Mouse (Mus musculus) lung, postnatal 14 days (tissue): Measurements from ENCODE around the gene Cpsf7.
A peak's percentile ranks its signal among the peaks of the same experiment; 100 is the strongest.

Source experiments
- DNase-seq: peaks from one replicate; pipeline ENCODE4 v3.0.0; 2021

Gene Cpsf7

DNA sequence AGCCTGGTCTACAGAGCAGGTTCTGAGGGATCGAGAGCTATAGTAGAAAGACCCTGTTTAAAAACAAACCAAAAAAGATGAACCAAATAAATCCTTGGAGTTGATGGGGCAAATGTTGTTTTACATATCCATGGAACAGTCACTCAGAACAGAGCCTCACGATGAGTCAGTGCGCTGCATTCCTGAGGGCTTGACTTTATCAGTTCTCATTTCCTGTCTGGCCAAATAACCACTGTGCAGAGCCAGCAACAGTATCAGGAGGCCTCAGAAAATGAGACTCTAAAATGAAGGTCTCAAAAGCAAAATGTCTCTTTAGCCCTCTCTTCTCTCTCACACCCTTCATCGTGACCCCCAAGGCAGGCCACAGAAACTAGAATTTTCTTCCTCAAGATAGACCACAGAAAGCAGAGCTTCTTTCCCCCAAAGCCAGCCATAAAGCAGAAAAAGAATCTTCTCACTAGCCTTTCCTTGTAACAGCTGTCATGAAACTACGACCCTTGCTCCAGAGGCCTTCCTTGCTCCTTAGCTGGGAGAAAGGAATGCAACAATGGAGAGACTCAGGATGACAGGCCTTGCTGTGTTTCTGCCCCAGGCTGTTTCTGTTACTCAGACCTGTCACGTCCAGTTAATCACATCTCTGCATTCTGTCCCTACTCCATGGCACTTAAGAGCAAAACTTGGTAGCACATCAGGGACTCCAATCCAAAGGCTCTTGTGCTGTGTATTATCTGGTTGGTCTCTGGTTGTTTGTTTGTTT is 36.7 kb downstream of the Cpsf7 start:
- DNase-seq, result no peak

DNA sequence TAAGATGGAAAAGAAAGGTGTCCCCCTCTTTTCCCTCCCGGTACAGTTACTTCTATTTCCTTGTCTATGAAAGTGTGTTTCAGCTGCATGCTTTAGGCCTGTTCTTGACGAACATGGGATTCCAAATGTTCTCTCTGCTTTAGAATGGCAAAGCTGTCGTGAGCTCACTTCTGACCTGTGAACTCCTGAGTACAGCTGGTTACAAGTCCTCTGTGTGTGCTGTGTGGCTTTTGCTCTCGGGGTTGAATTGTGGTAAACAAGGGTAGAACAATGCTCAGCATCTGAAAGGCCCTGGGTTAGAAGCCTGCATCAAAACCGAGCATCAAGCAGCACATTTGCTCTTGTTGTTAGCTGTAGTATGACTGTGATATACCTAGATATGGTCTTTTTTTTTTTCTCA is 37.3 kb downstream of the Cpsf7 start:
- DNase-seq, result no peak

DNA sequence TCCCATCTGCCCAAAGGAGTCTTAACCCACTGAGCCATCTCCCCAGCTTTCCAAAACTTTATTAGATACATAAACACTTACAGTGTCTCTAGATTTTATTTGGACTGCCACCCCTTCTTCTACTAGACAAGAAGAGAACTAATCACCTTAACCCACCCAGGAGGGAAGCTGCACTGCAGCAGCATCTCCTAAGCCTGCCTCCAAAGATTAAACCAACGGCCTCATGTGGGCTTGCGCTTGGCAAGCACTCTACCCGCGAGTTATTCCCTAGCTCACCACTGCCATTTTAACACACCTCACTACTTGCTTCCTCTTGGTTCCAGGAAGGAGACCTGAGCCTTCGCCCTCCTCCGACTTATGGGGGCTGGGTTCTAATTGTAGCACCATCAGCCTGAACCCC is 39.2 kb downstream of the Cpsf7 start:
- DNase-seq, result no peak

DNA sequence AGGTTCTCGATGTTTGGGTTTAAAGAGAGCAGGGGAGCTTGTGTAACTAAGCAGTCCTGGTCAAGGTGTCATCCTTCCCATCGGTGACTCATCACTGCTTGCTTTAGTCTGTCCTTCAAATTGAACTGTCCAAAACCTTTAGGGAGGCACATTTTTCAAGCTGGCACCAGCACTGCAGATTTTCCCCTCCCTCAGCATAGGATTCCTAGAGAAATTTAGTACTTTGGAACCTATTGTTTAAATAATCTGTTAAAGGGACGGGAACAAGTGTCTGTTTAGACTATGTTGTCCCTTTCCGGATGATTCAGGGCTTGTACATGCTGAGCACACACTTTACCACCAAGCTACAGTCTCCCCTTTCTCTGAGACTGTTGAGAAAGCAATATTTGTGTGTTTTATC is 40.2 kb downstream of the Cpsf7 start:
- DNase-seq, result no peak

DNA sequence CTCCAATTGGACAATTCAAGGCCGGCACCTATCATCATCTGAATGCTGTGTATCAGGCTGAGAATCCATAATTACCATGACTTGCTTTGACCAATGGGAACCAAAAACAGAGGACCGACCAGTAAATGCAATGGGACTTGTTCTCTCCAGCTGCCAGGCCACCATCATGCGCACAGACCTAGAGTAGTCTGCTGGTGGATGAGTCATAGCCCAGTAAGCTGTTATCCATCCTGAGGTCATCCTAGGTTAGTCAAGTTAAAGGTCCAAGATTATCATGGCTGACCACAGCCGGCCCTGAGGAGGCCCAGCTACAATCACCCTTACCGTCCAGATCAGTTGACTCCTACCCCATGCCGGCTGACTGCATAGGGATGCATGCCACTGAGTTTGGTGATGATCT is 44.6 kb downstream of the Cpsf7 start:
- no peak for DNase-seq

DNA sequence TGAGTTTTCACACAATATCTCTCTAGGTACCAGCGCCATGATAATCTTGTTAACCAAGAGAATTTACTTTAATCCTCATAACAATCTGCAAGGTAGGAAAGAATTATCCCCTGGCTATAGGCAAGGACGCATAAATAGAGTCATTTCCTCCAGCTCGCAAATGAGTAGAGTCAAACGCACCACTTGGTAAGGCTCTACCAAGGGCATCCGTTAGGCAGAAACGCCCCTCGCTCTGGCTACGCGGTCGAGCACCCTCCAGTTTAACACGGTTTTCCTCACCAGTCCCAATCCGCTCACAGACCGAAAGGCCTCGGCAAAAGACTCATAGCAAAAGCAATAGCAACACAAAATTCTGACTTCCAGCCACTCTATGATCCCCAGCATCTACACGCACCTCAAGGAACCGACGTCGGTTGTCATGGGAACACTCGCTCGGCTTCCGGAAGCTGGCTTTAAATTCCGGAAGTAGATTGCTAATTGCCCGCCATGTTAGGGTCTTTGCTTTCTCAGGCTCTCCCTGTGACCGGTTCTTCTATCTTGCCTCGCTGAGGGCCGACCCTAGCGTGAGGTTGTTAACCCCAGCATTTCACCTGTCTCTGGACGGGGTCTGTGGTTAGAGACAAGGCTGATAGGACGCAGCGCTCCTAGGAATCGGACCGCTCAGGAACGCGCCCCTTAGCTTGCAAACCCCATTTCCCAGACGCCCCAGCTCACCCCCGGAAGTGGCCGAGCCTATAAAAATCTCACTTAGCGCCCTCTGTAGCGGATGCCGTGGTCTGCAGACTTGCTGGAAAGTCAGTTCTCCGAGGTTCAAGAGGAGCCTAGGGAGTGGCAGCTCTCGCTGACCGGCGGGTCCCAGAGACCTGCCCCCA is 51.9 kb downstream of the Cpsf7 start, which contains the start of the genes Cyb561a3 and Tmem138:
Cyb561a3 (plus strand) TSS at position 483 of the 872 bp plus-strand sequence.
Tmem138 (minus strand) TSS at position 673 of the 872 bp plus-strand sequence.
- DNase-seq, result peak; percentile 93

DNA sequence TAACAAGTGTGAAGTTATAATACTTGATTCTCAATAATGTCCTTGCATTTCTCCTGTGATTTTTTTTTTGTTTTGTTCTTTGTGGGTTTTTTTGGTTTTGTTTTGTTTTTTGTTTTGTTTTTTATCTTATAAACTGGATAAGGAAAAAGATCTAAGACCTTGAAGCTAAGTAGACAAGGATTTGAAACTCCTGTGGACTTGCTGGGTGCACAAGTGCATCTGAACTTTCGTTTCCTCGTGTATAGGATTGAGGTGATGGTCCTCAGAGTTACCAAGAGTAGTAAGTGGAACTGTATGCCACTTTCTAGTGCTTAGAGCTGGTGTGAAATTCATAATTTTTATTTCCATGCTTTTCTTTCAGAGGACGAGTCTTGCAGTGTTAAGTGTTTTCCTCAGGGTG is 55.0 kb downstream of the Cpsf7 start:
- no peak for DNase-seq

DNA sequence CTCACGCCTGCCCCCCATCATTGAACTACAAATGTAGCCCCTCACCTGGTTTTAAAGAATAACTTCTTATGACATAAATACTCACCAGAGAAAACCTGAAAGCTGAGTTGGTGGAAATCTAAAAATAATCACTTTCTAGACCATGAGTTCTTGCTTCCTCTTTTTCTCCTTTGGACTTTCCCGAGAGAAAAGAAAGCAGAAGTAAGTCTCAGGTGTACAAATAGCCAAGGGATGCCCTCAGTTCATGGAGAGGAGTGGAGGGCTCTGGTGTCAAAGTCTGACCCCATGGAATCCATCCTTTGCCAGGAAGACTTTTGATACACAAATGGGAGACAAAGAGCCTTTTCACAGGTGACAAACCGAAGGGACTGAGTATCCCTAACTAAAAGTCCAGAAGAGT is 55.7 kb downstream of the Cpsf7 start:
- DNase-seq, result no peak

DNA sequence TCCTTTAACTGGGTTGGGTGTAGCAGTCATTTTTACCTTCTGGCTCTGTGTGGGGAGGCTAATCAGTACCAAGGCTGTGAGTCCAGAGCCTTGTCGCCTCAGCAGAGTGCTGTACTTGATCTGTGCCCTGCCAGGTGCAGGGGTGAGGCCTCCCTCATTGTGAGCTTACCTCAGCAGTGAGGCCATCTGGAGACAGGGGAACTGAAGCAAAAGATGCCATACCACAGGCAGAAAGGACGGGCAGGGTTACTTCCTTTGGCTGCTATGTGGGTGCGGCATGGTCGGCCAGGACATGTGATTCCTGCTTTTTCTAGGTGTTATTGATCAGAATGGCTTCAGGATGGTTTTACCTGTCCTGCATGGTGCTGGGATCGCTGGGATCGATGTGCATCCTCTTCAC is 56.9 kb downstream of the Cpsf7 start:
- no peak for DNase-seq

DNA sequence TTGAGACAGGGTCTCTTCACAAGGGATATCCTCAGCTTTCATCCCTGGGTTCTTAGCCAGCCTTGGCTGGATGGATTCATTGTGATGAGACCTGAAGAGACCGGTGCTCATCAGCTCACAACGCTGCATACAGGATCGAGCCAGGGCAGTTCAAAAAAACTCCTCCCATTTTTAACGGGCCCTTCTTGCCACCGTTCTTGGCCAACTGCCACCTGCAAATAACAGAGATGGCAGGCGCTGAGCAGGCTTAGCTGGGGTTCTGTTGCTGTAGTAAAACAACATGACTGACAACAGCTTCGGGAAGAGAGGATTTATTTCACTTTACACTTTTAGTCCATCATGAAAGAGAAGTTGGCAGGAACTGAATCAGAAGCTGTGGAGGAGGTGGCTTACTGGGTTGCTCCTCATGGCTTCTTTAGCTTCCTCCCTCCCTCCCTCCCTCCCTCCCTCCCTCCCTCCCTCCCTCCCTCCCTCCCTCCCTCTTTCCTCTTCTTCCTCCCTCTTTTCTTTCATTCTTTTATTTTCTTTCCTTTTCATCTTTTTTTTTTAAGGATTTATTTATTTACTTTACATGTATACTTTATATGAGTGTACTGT is 58.6 kb downstream of the Cpsf7 start:
- no peak for DNase-seq

DNA sequence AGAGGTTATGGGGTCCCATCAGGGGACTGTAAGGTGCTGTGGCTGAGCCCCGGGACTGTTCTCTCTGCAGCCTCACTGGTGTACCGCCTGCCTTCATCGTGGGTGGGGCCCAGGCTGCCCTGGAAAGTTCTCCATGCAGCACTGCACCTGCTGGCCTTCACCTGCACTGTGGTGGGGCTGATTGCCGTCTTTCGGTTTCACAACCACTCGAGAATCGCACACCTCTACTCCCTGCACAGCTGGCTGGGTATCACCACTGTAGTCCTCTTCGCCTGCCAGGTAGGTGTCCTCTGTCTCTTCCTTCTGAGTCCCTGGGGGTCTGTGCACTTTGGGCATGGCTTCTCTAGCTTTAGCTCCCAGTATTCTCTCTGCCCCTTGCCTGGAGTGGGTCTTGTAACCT is 60.0 kb downstream of the Cpsf7 start:
- DNase-seq, result no peak

DNA sequence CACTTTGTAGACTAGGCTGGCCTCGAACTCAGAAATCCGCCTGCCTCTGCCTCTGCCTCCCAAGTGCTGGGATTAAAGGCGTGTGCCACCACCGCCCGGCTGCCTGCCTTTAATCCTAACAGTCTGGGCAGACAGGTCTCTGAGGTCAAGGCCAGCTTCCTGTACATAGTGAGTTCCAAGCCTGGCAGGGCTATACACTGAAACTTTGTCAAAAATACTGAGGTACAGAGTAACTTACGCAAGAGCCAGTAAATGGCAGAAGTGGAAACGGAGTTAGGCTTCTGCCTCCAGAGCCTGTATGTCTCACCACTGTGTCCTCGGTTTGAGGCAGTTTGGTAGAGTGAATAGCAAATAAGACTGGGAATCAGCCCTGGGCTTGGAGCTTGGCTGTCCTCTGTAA is 62.2 kb downstream of the Cpsf7 start:
- DNase-seq, result no peak

DNA sequence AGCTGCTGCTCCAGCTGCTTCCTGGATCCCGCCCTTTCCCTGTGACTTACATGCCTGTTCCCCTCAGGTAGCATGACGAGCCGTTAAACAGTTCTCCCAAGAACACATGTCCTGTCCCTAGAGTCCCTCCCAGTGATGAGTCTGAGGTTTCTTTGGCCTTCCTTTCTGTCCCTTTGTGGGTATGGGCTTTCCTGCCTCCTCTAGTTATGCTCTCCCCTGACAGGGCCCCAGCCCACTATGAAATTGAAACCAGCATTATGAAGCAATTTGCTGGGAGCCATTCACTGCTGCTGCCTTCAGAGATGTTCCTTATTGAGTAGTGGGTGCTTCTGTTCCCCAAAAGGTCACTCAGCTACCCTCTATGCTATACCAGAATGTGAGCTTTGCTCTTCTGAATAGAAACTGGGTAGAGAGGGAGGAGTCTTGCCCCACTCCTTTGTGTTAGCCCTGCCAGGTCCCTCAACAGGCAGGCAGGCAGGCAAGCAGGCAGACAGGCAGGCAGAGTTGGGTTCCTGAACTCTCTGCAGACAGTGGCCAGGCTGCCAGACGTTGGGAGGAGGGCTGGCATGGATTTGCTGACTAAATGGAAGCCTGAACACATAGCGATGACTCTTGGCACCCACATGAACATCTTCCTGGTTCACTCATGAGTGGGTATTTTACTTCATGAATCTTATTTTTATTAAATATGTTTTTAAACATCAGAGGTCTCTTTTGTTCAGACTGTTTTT is 64.2 kb downstream of the Cpsf7 start:
- DNase-seq, result no peak

DNA sequence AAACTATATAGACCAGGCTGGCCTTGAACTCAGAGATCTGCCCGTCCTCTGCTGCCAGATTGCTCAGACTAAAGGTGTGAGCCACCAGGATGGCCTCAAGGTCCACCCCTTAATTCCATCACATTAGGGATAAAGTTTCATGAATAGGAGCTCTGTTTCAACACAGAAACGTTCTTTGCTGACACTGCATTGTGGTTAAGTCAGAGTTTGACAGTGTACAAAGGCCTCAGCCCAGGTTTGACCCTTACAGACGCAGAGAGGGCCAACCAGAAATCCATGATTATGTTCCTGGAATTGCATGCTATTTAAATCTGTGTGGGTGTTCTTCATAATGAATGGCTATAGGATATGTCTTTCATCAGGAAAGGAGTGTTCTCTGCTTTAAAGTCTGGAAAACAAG is 65.2 kb downstream of the Cpsf7 start:
- no peak for DNase-seq

DNA sequence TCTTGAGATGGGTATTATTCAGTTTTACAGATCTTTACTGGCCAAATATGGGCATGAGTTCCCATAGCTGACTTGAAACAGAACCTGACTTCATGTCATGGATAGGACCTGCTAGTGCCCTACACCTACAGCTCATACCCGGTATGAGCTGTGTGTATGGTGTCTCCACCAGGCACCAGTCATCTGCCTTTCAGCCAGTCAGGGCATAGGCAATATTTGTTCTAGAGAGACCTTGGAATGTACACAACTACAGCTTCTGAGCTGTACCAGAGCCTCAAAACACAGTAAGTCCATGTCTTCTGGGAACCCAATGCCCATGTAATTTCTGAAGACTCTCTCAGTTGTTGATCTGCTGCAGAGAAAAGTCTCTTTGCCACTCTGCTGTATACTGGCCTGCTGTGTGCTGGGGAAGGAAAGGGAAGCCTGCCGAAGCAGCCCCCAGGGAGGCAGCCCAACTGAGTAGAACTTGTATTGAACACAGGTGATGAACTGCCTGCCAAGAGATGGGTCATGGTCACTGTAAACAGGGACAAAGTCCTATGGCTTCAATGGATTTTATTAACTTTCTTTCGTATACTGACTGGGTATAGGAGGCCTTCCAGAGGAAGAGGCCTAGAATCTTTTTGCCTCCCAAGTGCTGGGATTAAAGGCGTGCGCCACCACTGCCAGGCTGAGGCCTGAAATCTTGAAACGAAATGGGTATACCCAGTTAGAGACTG is 66.8 kb downstream of the Cpsf7 start:
- DNase-seq, result no peak
